Mouse (Mus musculus) hindbrain, embryonic 11.5 days (tissue): ENCODE data around the gene Cit. TPM values are rescaled to one million over a fixed set of nuclear protein-coding genes. Genes with fewer than 3 reads are reported as not detected.

Experiments used
- ATAC-seq: fragments of 200-750 bp; cut with Nextera tagmentation; 2 replicates; pipeline ENCODE4 v1.8.0; 2017; ENCODE audit warnings: mild to moderate bottlenecking, moderate TSS enrichment, moderate library complexity; ENCODE audit not compliant: low FRiP score
- DNase-seq: peaks from one replicate; pipeline ENCODE4 v3.0.0-alpha.2; 2015; ENCODE audit warnings: low spot score
- H3K27ac ChIP-seq: fragments of 300-500 bp; sonication (generic); 2 replicates; pipeline ENCODE4 v1.5.1; 2014; ENCODE audit warnings: mild to moderate bottlenecking, low read depth, low read length
- H3K27me3 ChIP-seq: fragments of 300-500 bp; sonication (generic); 2 replicates; pipeline ENCODE4 v1.6.1; 2014; ENCODE audit warnings: mild to moderate bottlenecking, low read length, moderate library complexity, mixed read lengths; ENCODE audit not compliant: control insufficient read depth, insufficient read depth
- H3K36me3 ChIP-seq: fragments of 300-500 bp; sonication (generic); 2 replicates; pipeline ENCODE4 v1.6.1; 2014; ENCODE audit warnings: mild to moderate bottlenecking, low read length, moderate library complexity, mixed read lengths; ENCODE audit not compliant: control insufficient read depth, insufficient read depth
- H3K4me1 ChIP-seq: fragments of 300-500 bp; sonication (generic); replicated peaks from 2 replicates; pipeline ENCODE4 v1.6.1; 2014; ENCODE audit warnings: low read length, mixed read lengths; ENCODE audit not compliant: control insufficient read depth, insufficient read depth
- H3K4me2 ChIP-seq: fragments of 300-500 bp; sonication (generic); replicated peaks from 2 replicates; pipeline ENCODE4 v1.6.1; 2014; ENCODE audit warnings: mild to moderate bottlenecking, low read depth, low read length
- H3K4me3 ChIP-seq: fragments of 300-500 bp; sonication (generic); 2 replicates; pipeline ENCODE4 v1.5.1; 2014; ENCODE audit warnings: low read depth, low read length
- H3K9ac ChIP-seq: fragments of 300-500 bp; sonication (generic); 2 replicates; pipeline ENCODE4 v1.6.1; 2014; ENCODE audit warnings: low read depth, low read length
- H3K9me3 ChIP-seq: fragments of 300-500 bp; sonication (generic); 2 replicates; pipeline ENCODE4 v1.6.1; 2016; ENCODE audit warnings: low read length; ENCODE audit not compliant: control insufficient read depth
- WGBS: fragments of 180-500 bp; shearing (Covaris S2); extraction: QIAGEN DNeasy Blood & Tissue Kit; methylation state at CpG from one replicate; pipeline ENCODE4 v1.1.7; 2014; 5-methylcytosine and 5-hydroxymethylcytosine counted together
- polyA plus RNA-seq: library from polyadenylated mRNA; unstranded; fragments of >200 nt; fragmentation: Nextera tagmentation; extraction: Ambion mirVana; gene quantifications from 2 replicates; pipeline ENCODE4 v1.2.1, GENCODE M21; 2014

Cit gene
- polyA plus RNA-seq, 1 experiment from 2014 or later: 33.6 TPM

DNA sequence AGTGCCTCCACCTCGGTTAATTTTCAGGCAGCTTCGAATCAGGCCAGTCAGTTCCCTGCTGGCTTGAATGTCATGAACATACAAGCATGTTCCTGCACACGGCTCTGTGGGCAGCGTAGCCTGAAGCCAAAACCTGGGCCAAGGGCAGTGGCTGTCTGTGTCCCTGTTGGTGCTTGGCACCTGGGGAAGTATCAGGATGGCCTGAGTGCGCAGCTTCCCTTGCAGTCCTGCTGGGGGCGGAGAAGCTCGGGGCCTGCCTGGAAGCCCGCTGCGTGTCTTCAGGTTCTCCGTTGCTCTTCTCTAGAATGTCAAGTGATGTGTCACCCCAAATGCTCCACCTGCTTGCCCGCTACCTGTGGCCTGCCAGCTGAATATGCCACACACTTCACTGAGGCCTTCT, 140.0 kb downstream of the Cit start:
- Histone ChIP-seq H3K4me3 (no peak overlapping the region), H3K27ac (no peak overlapping the region), H3K27me3 (no peaks in the 10 kb centered on the region), H3K9me3 (no peaks in the 10 kb centered on the region), H3K36me3 (peaks cover 3% of the 10 kb centered on the region; the same call in 1 of the 2 replicates), H3K9ac (no peak overlapping the region), H3K4me2 (no peak overlapping the region), H3K4me1 (no peaks in the 10 kb centered on the region)
- ATAC-seq: no peak
- DNase-seq: no peak
- WGBS: 96% methylated on average over 11 of the region's 11 CpGs

- Histone ChIP-seq H3K4me1 (no peaks in the 10 kb centered on the region), H3K36me3 (peaks cover 10% of the 10 kb centered on the region), H3K9ac (no peak overlapping the region), H3K9me3 (no peaks in the 10 kb centered on the region), H3K27ac (no peak overlapping the region), H3K4me2 (no peak overlapping the region), H3K27me3 (no peaks in the 10 kb centered on the region), H3K4me3 (no peak overlapping the region)
- ATAC-seq: no peak
- DNase-seq: no peak
- WGBS: 91% methylated on average over 12 of the region's 12 CpGs
Observed at GRCm38 (mm10) chr5:115987284-115987683, 142.2 kb downstream of the Cit start.

- 94% methylated on average over 11 of the region's 11 CpGs for WGBS
- H3K9ac ChIP-seq: no peak overlapping the region
- no peak overlapping the region for H3K4me3 ChIP-seq
- peaks cover 10% of the 10 kb centered on the region for H3K36me3 ChIP-seq
- H3K4me1 ChIP-seq: no peaks in the 10 kb centered on the region
- H3K4me2 ChIP-seq: no peak overlapping the region
- ATAC-seq: no peak
- no peaks in the 10 kb centered on the region for H3K27me3 ChIP-seq
- H3K27ac ChIP-seq: no peak overlapping the region
- no peaks in the 10 kb centered on the region for H3K9me3 ChIP-seq
- no peak for DNase-seq
Observed at GRCm38 (mm10) chr5:115991717-115992116, 146.6 kb downstream of the Cit start.

DNA sequence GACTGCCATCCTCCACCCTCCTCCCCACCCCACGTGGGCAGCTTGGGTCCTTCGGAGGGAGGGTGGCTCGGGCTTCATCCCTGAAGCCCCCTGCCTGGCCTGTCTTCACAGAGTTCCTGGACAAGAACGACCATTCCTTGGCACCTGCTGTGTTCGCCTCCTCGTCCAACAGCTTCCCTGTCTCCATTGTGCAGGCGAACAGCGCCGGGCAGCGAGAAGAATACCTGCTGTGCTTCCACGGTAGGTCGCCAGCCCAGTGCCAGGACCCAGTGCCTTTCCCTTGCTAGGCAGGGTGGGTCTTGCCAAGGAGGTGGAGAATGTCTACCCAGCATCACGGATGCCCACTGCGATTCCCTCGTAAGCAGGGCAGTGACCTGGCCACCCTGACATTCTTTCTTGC, 149.0 kb downstream of the Cit start:
- H3K36me3 ChIP-seq: peaks cover 10% of the 10 kb centered on the region
- H3K27ac ChIP-seq: no peak overlapping the region
- H3K4me1 ChIP-seq: no peaks in the 10 kb centered on the region
- ATAC-seq (no peak), DNase-seq (no peak)
- no peaks in the 10 kb centered on the region for H3K27me3 ChIP-seq
- H3K9me3 ChIP-seq: no peaks in the 10 kb centered on the region
- no peak overlapping the region for H3K4me2 ChIP-seq
- H3K4me3 ChIP-seq: no peak overlapping the region
- 88% methylated on average over 15 of the region's 15 CpGs for WGBS
- no peak overlapping the region for H3K9ac ChIP-seq

- Histone ChIP-seq H3K4me3 (no peak overlapping the region), H3K4me2 (no peak overlapping the region), H3K27me3 (no peaks in the 10 kb centered on the region), H3K27ac (no peak overlapping the region), H3K36me3 (no peaks in the 10 kb centered on the region), H3K9me3 (no peaks in the 10 kb centered on the region), H3K9ac (no peak overlapping the region), H3K4me1 (no peaks in the 10 kb centered on the region)
- DNase-seq: no peak
- 72% methylated on average over 13 of the region's 13 CpGs for WGBS
- ATAC-seq: no peak
Observed at GRCm38 (mm10) chr5:115997376-115997775, 152.3 kb downstream of the Cit start.

- Histone ChIP-seq H3K36me3 (no peaks in the 10 kb centered on the region), H3K4me1 (no peaks in the 10 kb centered on the region), H3K9me3 (no peaks in the 10 kb centered on the region), H3K9ac (no peak overlapping the region), H3K27ac (no peak overlapping the region), H3K4me2 (no peak overlapping the region), H3K27me3 (no peaks in the 10 kb centered on the region), H3K4me3 (no peak overlapping the region)
- ATAC-seq (no peak), DNase-seq (no peak)
- WGBS: 83% methylated on average over 8 of the region's 8 CpGs
Observed at GRCm38 (mm10) chr5:116003154-116003553, 158.1 kb downstream of the Cit start.

GRCm38 (mm10) chr5:116003825-116004224, 158.7 kb downstream of the Cit start:
- H3K36me3 ChIP-seq: no peaks in the 10 kb centered on the region
- no peaks in the 10 kb centered on the region for H3K4me1 ChIP-seq
- WGBS: 39% methylated on average over 13 of the region's 13 CpGs
- ATAC-seq: no peak
- H3K27ac ChIP-seq: 0 out of 2 replicates have a peak overlapping the region, but pooled peaks have one; percentile 30
- no peak for DNase-seq
- H3K4me2 ChIP-seq: no peak overlapping the region
- no peak overlapping the region for H3K9ac ChIP-seq
- H3K4me3 ChIP-seq: no peak overlapping the region
- no peaks in the 10 kb centered on the region for H3K9me3 ChIP-seq
- no peaks in the 10 kb centered on the region for H3K27me3 ChIP-seq

- no peaks in the 10 kb centered on the region for H3K4me1 ChIP-seq
- H3K27me3 ChIP-seq: no peaks in the 10 kb centered on the region
- no peak overlapping the region for H3K9ac ChIP-seq
- H3K9me3 ChIP-seq: no peaks in the 10 kb centered on the region
- DNase-seq (no peak), ATAC-seq (no peak)
- H3K36me3 ChIP-seq: no peaks in the 10 kb centered on the region
- H3K4me2 ChIP-seq: no peak overlapping the region
- 83% methylated on average over 10 of the region's 10 CpGs for WGBS
- no peak overlapping the region for H3K27ac ChIP-seq
- no peak overlapping the region for H3K4me3 ChIP-seq
Observed at GRCm38 (mm10) chr5:116004271-116004670, 159.2 kb downstream of the Cit start.

DNA sequence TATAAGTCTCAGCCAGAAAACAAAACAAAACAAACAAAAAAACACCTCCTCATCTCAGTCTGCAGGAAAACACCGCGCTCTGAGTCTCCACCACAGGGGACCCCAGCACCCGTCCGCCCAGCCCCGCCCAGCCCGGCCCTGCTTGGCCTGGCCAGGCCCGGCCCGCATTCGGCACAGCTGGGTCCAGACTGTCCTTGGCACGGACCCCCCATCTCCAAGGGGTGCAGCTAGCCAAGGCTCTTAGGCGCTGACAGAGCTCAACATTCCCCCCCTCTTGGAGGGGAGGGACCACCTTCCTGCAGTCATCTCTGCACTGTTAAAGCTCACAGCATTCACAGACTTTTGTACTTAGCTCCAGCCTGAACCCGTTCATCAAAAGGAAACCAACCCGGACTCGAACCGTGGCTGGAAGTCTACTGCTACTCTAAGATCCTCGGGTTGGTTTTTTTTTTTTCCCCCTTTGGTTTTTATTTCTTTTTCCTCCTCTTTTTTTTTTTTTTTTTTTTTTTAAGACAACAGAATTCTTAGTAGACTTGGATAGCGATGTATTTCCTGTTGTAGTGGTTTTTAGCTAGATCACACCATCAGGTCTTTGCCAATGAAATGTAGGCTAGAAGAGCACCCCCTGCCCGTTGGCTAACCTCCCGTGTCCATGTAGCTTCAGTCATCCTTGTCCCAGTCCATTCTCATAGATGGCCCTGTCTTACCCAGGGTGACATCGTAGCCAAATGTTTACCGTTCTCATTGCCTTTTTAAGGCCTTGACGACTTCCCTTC, 161.4 kb downstream of the Cit start:
- Histone ChIP-seq H3K36me3 (no peaks in the 10 kb centered on the region), H3K4me3 (no peak overlapping the region), H3K27ac (no peak overlapping the region), H3K9me3 (no peaks in the 10 kb centered on the region), H3K4me2 (no peak overlapping the region), H3K27me3 (no peaks in the 10 kb centered on the region), H3K4me1 (no peaks in the 10 kb centered on the region), H3K9ac (no peak overlapping the region)
- 58% methylated on average over 22 of the region's 22 CpGs for WGBS
- ATAC-seq: no peak
- no peak for DNase-seq
